Mouse (Mus musculus): ENCODE data around the gene Myo5c.
"Not testable (repeated sequence)": the region's sequence is repeated elsewhere in the genome, so short reads cannot be mapped to it uniquely, and the experiment has no call there.

The Myo5c gene

GRCm38 (mm10) chr9:75244527-75244926, 12.7 kb downstream of the Myo5c start:
- DNase-seq (ENCODE audit: low spot score), result no peak

GRCm38 (mm10) chr9:75246080-75246930, 14.5 kb downstream of the Myo5c start:
- DNase-seq (ENCODE audit: low spot score), result no peak

GRCm38 (mm10) chr9:75247870-75248269, 16.1 kb downstream of the Myo5c start:
- no peak for DNase-seq (ENCODE audit: low spot score)

GRCm38 (mm10) chr9:75248359-75248758, 16.5 kb downstream of the Myo5c start:
- no peak for DNase-seq (ENCODE audit: low spot score)

- DNase-seq (ENCODE audit: low spot score), result no peak
These were observed 17.1 kb downstream of the Myo5c start for GRCm38 (mm10) chr9:75248874-75249273.

GRCm38 (mm10) chr9:75253158-75253557, 21.3 kb downstream of the Myo5c start:
- DNase-seq (ENCODE audit: low spot score), result not testable (repeated sequence)

GRCm38 (mm10) chr9:75253766-75254165, 21.9 kb downstream of the Myo5c start:
- no peak for DNase-seq (ENCODE audit: low spot score)

GRCm38 (mm10) chr9:75254196-75254955, 22.6 kb downstream of the Myo5c start:
- peak; percentile 23 for DNase-seq (ENCODE audit: low spot score)

- no peak for DNase-seq (ENCODE audit: low spot score)
These were observed 24.2 kb downstream of the Myo5c start for GRCm38 (mm10) chr9:75255820-75256545.

GRCm38 (mm10) chr9:75258792-75259191, 27.0 kb downstream of the Myo5c start:
- no peak for DNase-seq (ENCODE audit: low spot score)

- no peak for DNase-seq (ENCODE audit: low spot score)
These were observed 27.8 kb downstream of the Myo5c start for GRCm38 (mm10) chr9:75259656-75260055.

- DNase-seq (ENCODE audit: low spot score), result peak; percentile 35
These were observed 29.6 kb downstream of the Myo5c start for GRCm38 (mm10) chr9:75261332-75261872.

GRCm38 (mm10) chr9:75262235-75262826, 30.5 kb downstream of the Myo5c start:
- no peak for DNase-seq (ENCODE audit: low spot score)

- DNase-seq (ENCODE audit: low spot score), result peak; percentile 58
These were observed 32.3 kb downstream of the Myo5c start for GRCm38 (mm10) chr9:75264008-75264718.

- DNase-seq (ENCODE audit: low spot score), result no peak
These were observed 35.3 kb downstream of the Myo5c start for GRCm38 (mm10) chr9:75267147-75267546.

GRCm38 (mm10) chr9:75270382-75270781, 38.6 kb downstream of the Myo5c start:
- no peak for DNase-seq (ENCODE audit: low spot score)

GRCm38 (mm10) chr9:75271539-75271938, 39.7 kb downstream of the Myo5c start:
- DNase-seq (ENCODE audit: low spot score), result no peak

GRCm38 (mm10) chr9:75273646-75274045, 41.8 kb downstream of the Myo5c start:
- DNase-seq (ENCODE audit: low spot score), result no peak

- DNase-seq (ENCODE audit: low spot score), result no peak
These were observed 42.7 kb downstream of the Myo5c start for GRCm38 (mm10) chr9:75274486-75274885.

GRCm38 (mm10) chr9:75275051-75275450, 43.2 kb downstream of the Myo5c start:
- DNase-seq (ENCODE audit: low spot score), result no peak

GRCm38 (mm10) chr9:75280814-75281213, 49.0 kb downstream of the Myo5c start:
- DNase-seq (ENCODE audit: low spot score), result no peak

All from MN1 (cell line).